Mouse (Mus musculus) G1E (cell line): ENCODE results near the gene Grm5.

Experiments
- CTCF ChIP-seq: IDR thresholded peaks from 2 replicates; pipeline ENCODE4 v1.5.1; 2012; ENCODE audit warnings: low read depth, low read length, inconsistent platforms, mixed read lengths
- GATA1 ChIP-seq: IDR thresholded peaks from 2 replicates; pipeline ENCODE4 v1.6.1; 2012; ENCODE audit warnings: borderline replicate concordance, low read length, inconsistent platforms, mixed read lengths
- POLR2AphosphoS5 ChIP-seq: IDR thresholded peaks from 2 replicates; pipeline ENCODE4 v1.6.1; 2012; ENCODE audit warnings: low read depth, low read length, inconsistent platforms; ENCODE audit not compliant: insufficient replicate concordance
- TAL1 ChIP-seq: conservative IDR thresholded peaks from 2 replicates; pipeline ENCODE4 v1.6.1; 2012; ENCODE audit warnings: low read depth, low read length, inconsistent platforms, mixed read lengths

- TF ChIP-seq GATA1, result no peak
- TF ChIP-seq CTCF, result no peak
- TF ChIP-seq TAL1, result no peak
- no peak for TF ChIP-seq POLR2AphosphoS5
These were observed 66.6 kb downstream of the Grm5 start for GRCm38 (mm10) chr7:87650610-87651009.
